Mouse (Mus musculus) adrenal gland, postnatal 36 days (tissue): ENCODE data around the gene Ccdc149. TPM values are rescaled to one million over a fixed set of nuclear protein-coding genes. Genes with fewer than 3 reads are reported as not detected.
A peak's percentile ranks its signal among the peaks of the same experiment; 100 is the strongest.

Source experiments
- DNase-seq, 2 experiments: peaks; one replicate each; pipeline ENCODE4 v3.0.0; 2021; ENCODE audit warnings: mixed read lengths in 1 of 2
- total RNA-seq, 2 experiments: library from RNA; stranded (reverse); gene quantifications; 2 replicates each; pipeline ENCODE4 v1.2.3; 2021

The Ccdc149 gene
- total RNA-seq, 2 experiments from 2014 or later = 4.9 to 8.3 TPM

GRCm38 (mm10) chr5:52449187-52449586 lies 22.1 kb downstream of the Ccdc149 start:
- DNase-seq = no peak

- no peak for DNase-seq
Observed at GRCm38 (mm10) chr5:52440278-52440677, 31.0 kb downstream of the Ccdc149 start.

- DNase-seq = no peak
Observed at GRCm38 (mm10) chr5:52438946-52439345, 32.4 kb downstream of the Ccdc149 start.

DNA sequence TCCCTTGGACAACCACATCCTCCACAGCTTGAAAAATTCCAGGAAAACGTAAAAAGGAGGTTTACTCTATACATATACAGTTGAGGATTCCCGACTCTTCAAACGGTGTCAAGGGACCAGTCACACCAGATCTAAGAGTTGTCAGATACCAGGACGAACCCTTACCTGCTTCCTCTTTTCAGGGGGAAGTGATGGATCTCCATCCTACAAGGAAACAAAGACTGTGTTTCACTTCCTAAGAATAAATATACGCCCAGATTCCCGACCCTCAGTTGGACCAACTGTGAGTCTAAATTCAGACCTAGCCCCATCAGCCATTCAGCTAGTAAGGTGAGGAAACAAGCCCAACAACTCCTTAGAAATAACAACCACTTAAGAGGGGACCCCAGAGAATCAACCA lies 35.8 kb downstream of the Ccdc149 start:
- no peak for DNase-seq

DNA sequence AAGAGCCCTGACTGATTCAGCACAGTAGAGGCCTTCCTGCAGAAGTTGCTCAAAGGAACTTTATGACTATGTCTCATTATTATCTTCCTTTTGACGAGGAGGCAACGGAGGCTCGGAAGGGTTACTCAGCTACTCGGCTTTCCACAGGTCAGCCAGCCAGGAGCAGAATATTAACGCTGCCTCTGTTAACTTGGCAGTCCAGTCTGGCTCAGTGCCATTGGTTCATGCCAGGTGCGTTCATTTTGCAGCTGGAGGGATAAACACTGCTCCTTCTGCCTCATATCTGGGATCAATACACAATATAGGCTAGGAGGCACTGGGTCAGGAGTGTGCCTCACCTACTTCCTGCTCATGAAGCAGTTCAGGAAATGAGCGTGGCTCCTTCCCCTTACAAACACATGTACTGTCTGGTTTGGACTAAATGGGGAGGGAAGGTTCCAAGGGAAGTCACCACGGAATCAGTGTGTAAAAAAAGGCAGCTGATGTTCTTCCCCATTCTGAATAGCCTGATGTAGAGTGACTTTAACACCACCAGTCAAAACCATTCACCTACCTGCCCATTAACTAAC lies 40.0 kb downstream of the Ccdc149 start:
- DNase-seq = peak in 1 of 2 experiments; percentile 43

GRCm38 (mm10) chr5:52429731-52430480 lies 41.4 kb downstream of the Ccdc149 start:
- peak in 1 of 2 experiments; percentile 14 for DNase-seq

DNA sequence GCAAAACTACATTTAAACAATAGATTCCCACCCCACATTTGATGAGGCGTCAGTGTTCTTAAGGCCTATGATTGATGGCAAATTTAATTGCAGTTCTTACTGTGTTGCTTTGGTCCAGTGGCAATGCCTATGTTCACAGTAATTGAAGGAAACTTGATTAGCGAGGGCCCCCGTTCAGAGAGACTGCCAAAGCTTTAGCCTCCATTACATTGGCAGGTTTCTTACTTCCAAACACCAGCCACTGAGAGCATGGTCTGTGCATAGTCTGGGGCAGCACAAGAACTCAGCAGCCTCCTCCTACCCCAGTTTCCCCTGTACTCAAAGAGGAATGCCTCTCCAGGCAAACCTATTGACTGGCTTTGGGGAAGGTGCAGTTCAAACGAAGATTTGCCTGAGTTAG lies 42.7 kb downstream of the Ccdc149 start:
- no peak for DNase-seq

DNA sequence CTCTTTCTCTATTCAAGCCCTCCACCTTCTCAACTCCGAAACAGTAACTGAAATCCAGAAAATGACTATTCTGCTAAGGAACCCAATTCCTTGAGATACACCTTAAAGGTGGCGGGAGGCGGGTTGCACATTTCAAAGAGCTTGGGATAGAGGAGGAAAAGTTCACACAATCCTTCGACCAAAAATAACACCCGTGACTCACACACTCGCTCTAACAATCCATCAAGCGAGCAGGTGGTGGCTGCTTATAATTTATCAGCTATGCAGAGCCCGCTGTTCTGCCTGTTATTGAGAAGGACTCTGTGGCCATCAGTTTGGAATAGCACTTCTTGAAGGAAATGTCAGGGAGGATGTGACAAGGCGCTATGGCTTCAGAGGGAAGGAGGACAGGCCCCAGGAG lies 45.5 kb downstream of the Ccdc149 start:
- DNase-seq = no peak

- no peak for DNase-seq
Observed at GRCm38 (mm10) chr5:52423893-52424292, 47.4 kb downstream of the Ccdc149 start.

- DNase-seq = no peak
Observed at GRCm38 (mm10) chr5:52416485-52416884, 54.8 kb downstream of the Ccdc149 start.

DNA sequence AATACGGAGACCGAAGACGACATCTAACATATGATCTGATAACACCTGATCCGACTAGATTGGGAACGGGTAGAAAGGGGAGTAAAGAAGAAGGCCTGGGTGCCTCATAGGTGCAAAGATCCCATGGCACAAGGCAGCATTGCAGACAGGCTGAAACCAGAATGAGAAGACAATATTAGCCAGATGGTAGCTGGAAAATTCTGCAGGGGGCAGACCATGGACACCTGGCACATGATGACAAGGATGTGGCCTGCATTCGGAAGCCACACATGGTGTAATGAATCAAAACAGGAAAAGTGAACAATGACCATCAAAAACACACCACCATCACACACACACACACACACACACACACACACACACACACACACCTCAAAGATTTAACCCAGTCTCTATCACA lies 55.4 kb downstream of the Ccdc149 start:
- DNase-seq = no peak

- no peak for DNase-seq
Observed at GRCm38 (mm10) chr5:52415193-52415592, 56.1 kb downstream of the Ccdc149 start.

DNA sequence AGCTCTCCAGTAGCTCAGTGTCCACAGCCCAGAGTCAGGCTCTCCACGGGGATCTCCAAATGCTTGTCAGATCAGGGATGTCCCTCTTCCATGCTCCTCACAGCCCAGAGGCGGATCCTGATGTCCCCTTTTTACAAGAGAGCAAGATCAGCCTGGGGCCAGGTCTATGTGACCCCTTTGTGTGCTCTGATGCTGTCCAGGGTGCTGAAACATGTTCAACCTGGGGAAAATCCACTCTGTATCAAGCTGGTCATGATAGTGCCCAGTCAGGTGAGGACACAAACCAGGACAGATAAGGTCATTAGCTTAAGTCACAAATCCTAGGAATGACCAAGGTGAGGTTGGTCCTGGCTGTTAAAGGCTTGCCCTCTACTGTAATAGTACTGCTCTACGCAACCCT lies 59.8 kb downstream of the Ccdc149 start:
- peak in 1 of 2 experiments; percentile 21 for DNase-seq

DNA sequence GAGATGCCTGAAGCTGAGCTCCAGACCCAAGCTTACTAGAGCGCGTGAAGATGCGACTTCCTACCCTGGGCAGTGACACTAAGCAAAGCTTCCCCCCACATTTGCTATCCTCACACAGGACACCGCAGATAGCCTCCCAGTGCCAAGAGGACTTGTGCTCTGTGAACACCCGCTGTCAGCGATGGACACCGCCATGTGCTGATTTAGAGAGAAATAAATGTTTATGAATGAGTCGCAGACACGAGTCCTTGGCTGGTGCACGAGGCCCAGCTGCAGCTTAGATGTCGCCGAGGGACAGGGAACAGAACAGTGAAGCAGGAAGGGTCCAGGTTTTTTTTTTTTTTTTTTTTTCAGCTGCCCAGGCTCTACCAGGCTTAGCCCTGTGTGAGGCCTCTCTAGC lies 61.1 kb downstream of the Ccdc149 start:
- DNase-seq = no peak

- DNase-seq = no peak
Observed at GRCm38 (mm10) chr5:52408668-52409315, 62.5 kb downstream of the Ccdc149 start.

- no peak for DNase-seq
Observed at GRCm38 (mm10) chr5:52404373-52404772, 66.9 kb downstream of the Ccdc149 start.

GRCm38 (mm10) chr5:52393756-52394155 lies 77.6 kb downstream of the Ccdc149 start:
- no peak for DNase-seq

- DNase-seq = no peak
Observed at GRCm38 (mm10) chr5:52391471-52391870, 79.8 kb downstream of the Ccdc149 start.

DNA sequence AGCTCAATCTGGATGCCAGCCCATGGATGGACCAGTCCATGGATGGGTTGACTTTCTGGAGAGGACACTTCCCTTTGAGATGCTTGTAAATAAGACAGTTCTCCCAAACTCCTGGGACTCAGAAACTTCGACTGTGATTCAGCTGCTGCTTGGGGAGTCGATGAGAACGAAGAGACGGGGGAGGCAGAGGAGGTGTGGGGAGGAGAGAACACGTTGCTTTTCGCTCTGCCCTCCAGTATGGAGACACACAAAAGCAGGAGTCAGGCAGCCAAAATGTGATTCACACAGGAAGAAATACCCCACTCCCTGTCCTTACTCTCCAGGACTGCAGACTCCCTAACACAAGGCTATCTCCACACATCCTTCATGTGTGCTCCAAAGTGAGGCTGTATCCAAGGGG lies 80.9 kb downstream of the Ccdc149 start:
- no peak for DNase-seq

- DNase-seq = no peak
Observed at GRCm38 (mm10) chr5:52388092-52388749, 83.1 kb downstream of the Ccdc149 start.

GRCm38 (mm10) chr5:52386016-52386415 lies 85.3 kb downstream of the Ccdc149 start:
- no peak for DNase-seq

- DNase-seq = no peak
Observed at GRCm38 (mm10) chr5:52383748-52384147, 87.6 kb downstream of the Ccdc149 start.

DNA sequence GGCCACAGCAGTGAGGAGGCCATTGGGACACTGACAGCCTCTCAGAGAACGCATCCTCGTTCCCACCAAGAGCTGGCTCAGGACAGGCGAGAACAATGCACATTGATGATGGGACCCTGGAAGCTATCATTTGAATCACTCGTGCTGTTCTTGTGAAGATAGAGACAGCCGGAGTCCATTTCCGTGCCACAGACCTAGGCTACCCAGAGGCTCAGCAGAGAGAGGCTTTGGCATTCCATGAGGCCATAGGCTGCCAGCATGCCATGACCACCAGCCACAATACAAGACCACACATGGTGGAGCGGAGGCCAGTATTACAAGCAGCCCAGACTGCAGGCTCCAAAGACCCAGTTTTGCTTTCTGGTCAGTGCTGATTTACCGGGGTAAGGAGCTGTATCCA lies 88.5 kb downstream of the Ccdc149 start:
- DNase-seq = no peak
